Mouse (Mus musculus) midbrain, embryonic 13.5 days (tissue): ENCODE results near the gene Gm21760. TPM values are rescaled to one million over a fixed set of nuclear protein-coding genes. Genes with fewer than 3 reads are reported as not detected.
"Not testable (repeated sequence)": the region's sequence is repeated elsewhere in the genome, so short reads cannot be mapped to it uniquely, and the experiment has no call there.

ENCODE experiments used
- ATAC-seq: fragments of 200-750 bp; cut with Nextera tagmentation; 2 replicates; pipeline ENCODE4 v1.8.0; 2017; ENCODE audit warnings: mild to moderate bottlenecking, moderate TSS enrichment, moderate library complexity
- H3K27ac ChIP-seq: fragments of 300-500 bp; sonication (generic); 2 replicates; pipeline ENCODE4 v1.5.1; 2015; ENCODE audit warnings: inconsistent platforms, mild to moderate bottlenecking, moderate library complexity
- H3K27me3 ChIP-seq: fragments of 300-500 bp; sonication (generic); 2 replicates; pipeline ENCODE4 v1.6.1; 2015; ENCODE audit warnings: mild to moderate bottlenecking, inconsistent platforms
- H3K36me3 ChIP-seq: fragments of 300-500 bp; sonication (generic); 2 replicates; pipeline ENCODE4 v1.6.1; 2015; ENCODE audit warnings: mild to moderate bottlenecking, inconsistent platforms
- H3K4me1 ChIP-seq: fragments of 300-500 bp; sonication (generic); replicated peaks from 2 replicates; pipeline ENCODE4 v1.6.1; 2015; ENCODE audit warnings: inconsistent platforms
- H3K4me2 ChIP-seq: fragments of 300-500 bp; sonication (generic); replicated peaks from 2 replicates; pipeline ENCODE4 v1.6.1; 2015; ENCODE audit warnings: moderate library complexity, mild to moderate bottlenecking, inconsistent platforms
- H3K4me3 ChIP-seq: fragments of 300-500 bp; sonication (generic); replicated peaks from 2 replicates; pipeline ENCODE4 v1.5.1; 2015; ENCODE audit warnings: mild to moderate bottlenecking, inconsistent platforms
- H3K9ac ChIP-seq: fragments of 300-500 bp; sonication (generic); replicated peaks from 2 replicates; pipeline ENCODE4 v1.6.1; 2015; ENCODE audit warnings: mild to moderate bottlenecking, inconsistent platforms
- H3K9me3 ChIP-seq: fragments of 300-500 bp; sonication (generic); 2 replicates; pipeline ENCODE4 v1.6.1; 2016; ENCODE audit warnings: mild to moderate bottlenecking, inconsistent platforms
- WGBS: fragments of 180-500 bp; shearing (Covaris S2); methylation state at CpG from one replicate; pipeline ENCODE4 v1.1.7; 2015; 5-methylcytosine and 5-hydroxymethylcytosine counted together
- polyA plus RNA-seq: library from polyadenylated mRNA; unstranded; fragments of >200 nt; fragmentation: Nextera tagmentation; extraction: Ambion mirVana; gene quantifications from 2 replicates; pipeline ENCODE4 v1.2.1, GENCODE M21; 2015

Gene Gm21760
- polyA plus RNA-seq, result not detected in 2 replicates

DNA sequence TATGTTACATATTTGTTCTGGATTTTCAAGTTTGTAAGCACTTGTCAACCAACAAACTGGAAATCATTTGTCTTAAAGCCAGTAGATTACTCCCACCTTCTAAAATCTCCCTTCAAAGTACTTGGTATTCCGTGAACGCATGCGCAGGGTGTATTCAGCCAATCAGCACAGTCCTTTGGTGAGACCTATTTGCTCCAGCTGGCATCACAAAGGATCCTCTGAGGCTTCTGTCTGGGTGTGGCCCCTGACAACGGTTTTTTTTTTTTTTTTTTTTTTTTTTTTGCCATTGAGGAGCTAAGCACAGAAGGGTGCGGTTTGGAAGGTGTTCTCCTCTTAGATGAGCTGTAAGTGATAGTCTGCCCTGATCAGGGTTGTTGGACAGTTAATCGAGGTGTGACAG lies at the start of gene Gm21760:
TSS of gene Gm21760 (plus strand) at position 301 of the 400 bp plus-strand sequence.
- not testable (repeated sequence) for H3K27ac ChIP-seq, H3K9ac ChIP-seq, H3K27me3 ChIP-seq, H3K4me1 ChIP-seq, H3K4me3 ChIP-seq, H3K36me3 ChIP-seq, H3K4me2 ChIP-seq, H3K9me3 ChIP-seq, ATAC-seq
- no CpG with 5 or more reads among the region's 6 CpGs for WGBS
